Mouse (Mus musculus) embryo, embryonic 11 days (tissue): Measurements from ENCODE around the gene Nudt14.

Source experiments
- DNase-seq: peaks from one replicate; pipeline ENCODE4 v3.0.0-alpha.2; 2015

Gene Nudt14

GRCm38 (mm10) chr12:112941776-112942713 lies at the start of gene Nudt14:
Nudt14 (minus strand) TSS chr12:112942124.
- peak; percentile 93 for DNase-seq

GRCm38 (mm10) chr12:112991444-112991843 lies 49.5 kb upstream of the Nudt14 start:
- no peak for DNase-seq

- no peak for DNase-seq
Observed at GRCm38 (mm10) chr12:112990706-112991405, 48.9 kb upstream of the Nudt14 start.

- DNase-seq = no peak
Observed at GRCm38 (mm10) chr12:112987877-112988276, 46.0 kb upstream of the Nudt14 start.

GRCm38 (mm10) chr12:112985346-112985745 lies 43.4 kb upstream of the Nudt14 start:
- peak; percentile 31 for DNase-seq

GRCm38 (mm10) chr12:112982031-112982430 lies 40.1 kb upstream of the Nudt14 start:
- no peak for DNase-seq

GRCm38 (mm10) chr12:112977156-112977555 lies 35.2 kb upstream of the Nudt14 start:
- DNase-seq = no peak

- peak; percentile 94 for DNase-seq
Observed at GRCm38 (mm10) chr12:112976371-112977073, 34.6 kb upstream of the Nudt14 start, which contains the start of gene Btbd6. Btbd6 (plus strand) TSS chr12:112976482.

GRCm38 (mm10) chr12:112974736-112975135 lies 32.8 kb upstream of the Nudt14 start:
- DNase-seq = no peak

- no peak for DNase-seq
Observed at GRCm38 (mm10) chr12:112969616-112970015, 27.7 kb upstream of the Nudt14 start.

GRCm38 (mm10) chr12:112968943-112969342 lies 27.0 kb upstream of the Nudt14 start:
- no peak for DNase-seq

GRCm38 (mm10) chr12:112965783-112966182 lies 23.9 kb upstream of the Nudt14 start:
- DNase-seq = no peak

- no peak for DNase-seq
Observed at GRCm38 (mm10) chr12:112961872-112962271, 19.9 kb upstream of the Nudt14 start.

- no peak for DNase-seq
Observed at GRCm38 (mm10) chr12:112961428-112961827, 19.5 kb upstream of the Nudt14 start.

GRCm38 (mm10) chr12:112959421-112959820 lies 17.5 kb upstream of the Nudt14 start:
- DNase-seq = no peak

GRCm38 (mm10) chr12:112958303-112958702 lies 16.4 kb upstream of the Nudt14 start:
- DNase-seq = peak; percentile 53

GRCm38 (mm10) chr12:112955800-112956199 lies 13.9 kb upstream of the Nudt14 start:
- DNase-seq = peak; percentile 75

GRCm38 (mm10) chr12:112952926-112953565 lies 11.1 kb upstream of the Nudt14 start:
- no peak for DNase-seq

- DNase-seq = no peak
Observed at GRCm38 (mm10) chr12:112952433-112952832, 10.5 kb upstream of the Nudt14 start.

GRCm38 (mm10) chr12:112951150-112951842 lies 9.4 kb upstream of the Nudt14 start:
- no peak for DNase-seq

- DNase-seq = no peak
Observed at GRCm38 (mm10) chr12:112950761-112951129, 8.8 kb upstream of the Nudt14 start.
